In the genomic region with DNA sequence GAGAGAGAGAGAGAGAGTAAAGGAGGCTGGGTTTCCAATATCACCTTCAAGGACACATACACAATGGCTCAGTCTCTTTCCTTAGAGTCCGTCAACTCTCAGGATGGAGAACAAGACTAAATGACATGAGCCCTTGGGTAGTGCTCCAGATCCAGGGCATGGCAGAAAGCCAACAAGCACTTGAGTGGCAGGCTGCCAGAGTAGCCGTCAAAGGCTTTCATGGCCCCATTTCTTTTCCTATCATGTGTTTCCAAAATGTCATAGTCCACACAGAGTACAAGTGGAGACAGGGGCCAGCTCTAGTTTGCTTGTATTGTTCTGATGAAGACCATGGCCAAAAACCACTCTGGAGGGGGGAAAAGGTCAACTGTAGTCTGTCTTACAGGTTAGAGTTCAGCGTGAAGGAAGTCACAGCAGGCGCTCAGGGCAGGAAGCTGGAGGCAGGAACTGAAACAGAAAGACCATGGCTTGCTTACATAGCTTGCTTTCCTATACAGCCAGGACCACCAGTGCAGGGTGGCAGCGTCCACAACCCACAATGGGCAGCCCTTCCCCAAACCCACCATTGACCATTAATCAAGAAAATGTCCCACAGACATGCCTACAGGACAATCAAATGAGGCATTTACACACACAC, we compare ENCODE assay signal across 9 mouse cellular contexts. TPM values are rescaled to one million over a fixed set of nuclear protein-coding genes. Genes with fewer than 3 reads are reported as not detected.
DNase-seq lines count a peak whose midpoint lies in the region; ATAC-seq and TF ChIP-seq lines count a peak whose summit lies in the region.
"Had no signal": no experiment of that assay in that cellular context is flagged by ENCODE, and none has a peak within 500 bp of the region (broad histone marks: within the 10 kb centered on the region; RNA-seq: fewer than 3 reads in every experiment).

No protein-coding gene starts in this region.

- peaks cover 9% of the 10 kb centered on the region for H3K4me1 ChIP-seq in intestine, postnatal 0 days (replicated peaks; ENCODE audit: control insufficient read depth, insufficient read depth, low read length)
- peaks cover 24% of the 10 kb centered on the region for H3K4me1 ChIP-seq in intestine, embryonic 16.5 days (ENCODE audit: control insufficient read depth, insufficient read depth, low read length)

- WGBS in intestine, postnatal 0 days, result 59% methylated on average over 5 of the region's 5 CpGs
- WGBS in intestine, embryonic 16.5 days, result 72% methylated on average over 5 of the region's 5 CpGs

- H3K9me3 ChIP-seq in intestine, postnatal 0 days (ENCODE audit: control insufficient read depth), result no peaks in the 10 kb centered on the region
- H3K9me3 ChIP-seq in intestine, embryonic 16.5 days (ENCODE audit: control insufficient read depth, low read length), result no peaks in the 10 kb centered on the region

- no peaks in the 10 kb centered on the region for H3K27me3 ChIP-seq in intestine, postnatal 0 days (replicated peaks; ENCODE audit: control insufficient read depth, insufficient read depth, low read length)
- H3K27me3 ChIP-seq in intestine, embryonic 16.5 days (replicated peaks; ENCODE audit: control insufficient read depth, insufficient read depth, low read length), result no peaks in the 10 kb centered on the region

- H3K4me2 ChIP-seq in intestine, postnatal 0 days (replicated peaks; ENCODE audit: low read depth), result no peak overlapping the region
- H3K4me2 ChIP-seq in intestine, embryonic 16.5 days (ENCODE audit: low read depth, low read length), result no peak overlapping the region

- H3K4me3 ChIP-seq in intestine, postnatal 0 days (ENCODE audit: low read depth, low read length), result no peak overlapping the region
- H3K4me3 ChIP-seq in intestine, embryonic 16.5 days (ENCODE audit: low read length), result no peak overlapping the region
- H3K4me3 ChIP-seq: gastrocnemius, adult 2 months had no signal

- H3K9ac ChIP-seq in intestine, postnatal 0 days (ENCODE audit: low read depth, low read length), result no peak overlapping the region
- no peak overlapping the region for H3K9ac ChIP-seq in intestine, embryonic 16.5 days (ENCODE audit: low read depth, low read length)

- H3K36me3 ChIP-seq in intestine, postnatal 0 days (ENCODE audit: control insufficient read depth, insufficient read depth), result no peaks in the 10 kb centered on the region
- no peaks in the 10 kb centered on the region for H3K36me3 ChIP-seq in intestine, embryonic 16.5 days (ENCODE audit: control insufficient read depth, insufficient read depth, low read length)

- 0 out of 2 replicates have a peak overlapping the region, but pooled peaks have one; percentile 61 for H3K27ac ChIP-seq in intestine, postnatal 0 days (ENCODE audit: low read depth, low read length)
- H3K27ac ChIP-seq in intestine, embryonic 16.5 days (ENCODE audit: low read length), result no peak overlapping the region
- H3K27ac ChIP-seq: gastrocnemius, adult 2 months had no signal

- ATAC-seq in intestine, postnatal 0 days, result no peak
- ATAC-seq in intestine, embryonic 16.5 days, result no peak
- peak; percentile 21 for ATAC-seq in granulocyte monocyte progenitor cell, adult 5-6 weeks (replicated peaks; ENCODE audit: poor library complexity, severe bottlenecking)
- ATAC-seq in monocyte, adult 5-6 weeks (replicated peaks; ENCODE audit: insufficient number of reproducible peaks, low FRiP score, low TSS enrichment, poor library complexity, severe bottlenecking), result no peak

- no peak for TF ChIP-seq CTCF in intestine, postnatal 0 days (IDR thresholded peaks at IDR 0.05; ENCODE audit: low read depth)

- DNase-seq in A20 (ENCODE audit: low read depth, low spot score), result peak; percentile 51
- DNase-seq in adrenal gland, adult 2 months, result peak; percentile 78
- no peak for DNase-seq in yolk sac, embryonic 10.5 days (ENCODE audit: low spot score)
- DNase-seq in right cerebral cortex, adult 2 months (ENCODE audit: low spot score in 2 of 2), result no peak
- DNase-seq: gastrocnemius, adult 2 months had no signal

RNA-seq across cellular contexts. Expression of gene Snx9, which starts 43.9 kb away (rescaled TPM):
- polyA plus RNA-seq in intestine, postnatal 0 days (2015; fragmentation: Nextera tagmentation; extraction: Ambion mirVana), result 91.4 and 95.4 TPM in 2 replicates
- polyA plus RNA-seq in intestine, embryonic 16.5 days (2015; fragmentation: Nextera tagmentation; extraction: Ambion mirVana), result 52.6 and 61.6 TPM in 2 replicates
- total RNA-seq in adrenal gland, adult 2 months (2021), result 10 to 100 TPM; 48.4 to 55.9 TPM
- 26.0 and 28.3 TPM in 2 replicates for polyA plus RNA-seq in adrenal gland, adult 2 months (2012; rRNA removed)
- total RNA-seq in granulocyte monocyte progenitor cell, adult 5-6 weeks (2014; fragmentation: Nextera tagmentation), result 29.5 and 33.9 TPM in 2 replicates
- total RNA-seq in granulocyte monocyte progenitor cell, adult 5-6 weeks (2017), result 26.9 and 28.8 TPM in 2 replicates
- total RNA-seq in monocyte, adult 5-6 weeks (2017), result 15.8 to 19.0 TPM (median 18.0 TPM) in 3 replicates

Comparison
In these comparisons a context has a peak if more than half of its experiments do, and no peak if none do; other contexts are left out.
1. DNase-seq: peak in A20 (single experiment) and adrenal gland, adult 2 months (single experiment); none in yolk sac, embryonic 10.5 days (single experiment) and right cerebral cortex, adult 2 months (0 of 2).